Mouse (Mus musculus) cerebellum, adult 11-12 months (tissue): Measurements from ENCODE around the gene Fbxl5.

Experiments
- DNase-seq: peaks from one replicate; pipeline ENCODE4 v3.0.0; 2022

Gene Fbxl5

DNA sequence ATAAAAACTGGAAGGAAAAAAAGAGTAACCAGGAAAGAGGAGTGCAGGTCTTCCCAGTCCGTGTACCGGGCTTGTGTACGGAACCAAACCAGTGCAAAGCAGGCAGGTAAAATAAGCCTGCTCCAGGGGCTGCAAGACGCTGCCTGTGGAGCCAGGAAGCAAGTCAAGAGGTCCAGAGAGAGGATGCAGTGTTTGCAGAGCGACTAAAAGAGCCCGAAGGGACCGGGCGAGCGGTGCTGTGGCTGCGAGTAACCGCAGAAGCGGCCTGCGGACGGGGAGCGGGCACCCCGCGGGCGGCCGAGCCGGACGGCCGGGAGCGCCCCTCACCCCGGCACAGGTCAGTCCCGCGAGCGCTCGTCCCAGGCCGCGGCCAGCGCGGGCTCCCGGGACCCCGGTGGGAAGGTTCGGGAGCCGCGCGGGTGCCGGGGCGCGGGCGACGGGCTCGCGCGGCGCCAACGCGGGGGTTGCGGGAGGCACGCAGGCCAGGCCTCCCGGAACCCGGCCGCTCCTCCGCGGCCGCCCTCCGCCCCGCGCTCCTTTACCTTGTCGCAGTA, 39.9 kb downstream of the Fbxl5 start:
- no peak for DNase-seq

DNA sequence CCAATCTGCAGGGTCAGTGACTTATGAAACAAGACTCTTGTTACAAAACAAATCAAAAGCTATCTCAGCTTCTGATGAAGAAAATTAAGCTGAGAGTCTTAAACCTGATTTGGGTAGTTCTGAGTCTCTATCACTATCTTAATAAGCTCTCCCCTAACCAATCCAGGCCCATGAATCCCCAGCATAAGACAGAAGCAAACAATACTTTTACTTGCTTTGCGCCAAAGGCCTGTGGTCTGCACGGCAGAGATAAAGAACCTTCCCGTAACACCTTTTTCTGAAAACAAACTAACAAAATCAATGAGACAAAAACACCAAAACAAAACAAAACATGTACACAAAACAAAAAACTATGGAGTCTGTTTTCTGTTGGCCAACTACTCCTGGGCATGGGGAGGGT, 42.9 kb downstream of the Fbxl5 start:
- no peak for DNase-seq

DNA sequence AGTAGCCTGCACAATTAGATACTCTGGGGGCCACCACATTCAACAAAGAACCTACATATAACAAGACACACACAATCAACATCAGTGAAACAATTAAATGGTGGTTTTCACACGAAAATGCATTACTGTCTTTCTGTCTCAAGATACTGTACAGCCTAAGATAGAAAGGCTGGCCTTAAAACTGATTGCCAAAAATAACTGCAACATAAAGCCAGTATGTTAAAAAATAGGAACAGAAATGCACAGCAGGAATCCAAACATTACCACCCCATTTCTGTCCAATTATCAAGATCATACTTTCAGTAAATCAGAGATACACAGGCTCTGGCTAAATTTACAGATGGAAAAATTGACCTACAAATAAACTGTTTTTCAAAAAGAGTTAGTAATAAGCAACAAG, 44.4 kb downstream of the Fbxl5 start:
- DNase-seq, result no peak

DNA sequence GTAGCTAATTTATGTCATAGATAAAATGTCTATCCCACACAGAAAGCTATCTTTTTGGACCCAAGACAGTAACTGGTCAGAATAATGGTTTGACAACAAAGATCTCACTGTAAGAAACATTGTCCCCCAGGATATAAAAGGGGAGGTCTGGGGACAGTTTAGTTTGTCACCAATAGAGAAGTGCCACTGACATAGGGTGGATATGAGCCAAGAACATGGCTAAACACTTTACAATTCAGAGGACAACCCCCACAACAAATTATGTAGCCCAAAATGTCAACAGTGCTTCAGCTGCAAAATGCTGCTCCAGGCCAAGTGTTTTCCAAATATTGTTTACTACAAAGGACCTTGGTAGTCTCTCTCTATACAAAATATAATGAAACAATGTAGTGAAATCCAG, 45.0 kb downstream of the Fbxl5 start:
- DNase-seq, result no peak

DNA sequence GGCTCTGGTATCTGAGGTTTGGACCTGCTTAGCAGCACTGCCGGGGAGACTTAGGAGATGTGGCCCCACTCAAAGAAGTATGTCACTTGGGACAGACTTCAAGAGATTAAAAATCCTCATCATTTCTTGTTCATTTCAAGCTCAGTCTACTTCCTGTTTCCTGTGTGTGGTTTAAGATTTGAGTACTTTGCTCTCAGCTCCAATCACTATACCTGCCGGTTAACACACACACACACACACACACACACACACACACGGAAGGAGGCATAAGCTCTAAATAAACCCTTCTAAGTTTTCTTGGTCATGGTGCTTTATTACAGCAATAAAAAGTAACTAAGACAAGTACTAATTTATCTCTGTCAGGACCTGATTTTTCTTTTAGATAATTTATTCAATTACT, 49.9 kb downstream of the Fbxl5 start:
- DNase-seq, result no peak

DNA sequence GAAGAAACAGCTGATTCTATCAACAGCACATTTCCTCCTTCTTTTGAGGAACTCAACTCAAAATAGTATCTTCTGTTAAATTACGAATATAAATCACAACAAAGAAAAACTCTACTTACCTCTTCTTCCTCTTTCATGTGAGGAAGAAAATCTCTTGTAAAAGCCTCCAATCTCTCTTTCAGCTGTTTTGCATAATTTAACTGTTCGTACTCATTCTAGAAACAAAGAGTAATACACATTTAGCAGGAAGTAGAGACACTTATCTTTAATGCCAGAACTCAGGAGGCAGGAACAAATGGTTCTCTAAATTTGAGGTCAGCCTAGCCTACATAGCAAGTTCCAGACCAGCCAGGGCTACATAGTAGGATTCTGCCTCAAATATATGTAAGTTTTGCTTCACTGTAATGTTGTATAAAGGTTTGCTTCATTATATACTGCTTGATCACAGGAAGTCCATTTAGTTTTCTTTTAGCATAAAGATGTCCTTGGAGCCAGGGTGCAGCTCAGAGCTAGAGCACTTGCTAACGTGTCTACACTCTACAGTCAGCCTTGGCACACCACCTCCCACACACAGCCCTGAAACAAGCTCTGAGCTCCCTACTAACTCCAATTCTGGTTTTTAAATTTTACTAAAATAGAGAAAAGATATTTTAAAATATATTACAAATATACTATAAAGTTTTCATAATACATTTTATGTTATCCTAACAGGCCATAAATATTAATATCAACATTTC, 50.7 kb downstream of the Fbxl5 start:
- no peak for DNase-seq

DNA sequence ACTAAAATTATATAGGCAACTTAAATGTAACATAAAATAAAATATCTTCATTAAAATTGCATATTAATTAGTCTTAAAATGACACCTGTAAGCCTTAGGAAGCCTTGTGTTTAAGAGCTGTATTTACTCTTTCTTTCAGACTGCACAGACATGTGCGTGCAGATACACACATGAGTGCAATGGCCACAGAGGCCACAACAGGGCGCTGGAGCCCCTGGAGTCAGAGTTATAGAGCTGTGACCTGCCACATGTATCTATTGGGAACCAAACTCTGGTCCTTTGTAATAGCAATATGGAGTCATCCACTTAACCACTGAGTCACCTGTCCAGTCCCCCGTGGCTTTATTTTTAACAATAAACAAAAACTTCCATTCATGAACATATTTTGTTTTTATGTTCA, 72.3 kb downstream of the Fbxl5 start:
- DNase-seq, result no peak

DNA sequence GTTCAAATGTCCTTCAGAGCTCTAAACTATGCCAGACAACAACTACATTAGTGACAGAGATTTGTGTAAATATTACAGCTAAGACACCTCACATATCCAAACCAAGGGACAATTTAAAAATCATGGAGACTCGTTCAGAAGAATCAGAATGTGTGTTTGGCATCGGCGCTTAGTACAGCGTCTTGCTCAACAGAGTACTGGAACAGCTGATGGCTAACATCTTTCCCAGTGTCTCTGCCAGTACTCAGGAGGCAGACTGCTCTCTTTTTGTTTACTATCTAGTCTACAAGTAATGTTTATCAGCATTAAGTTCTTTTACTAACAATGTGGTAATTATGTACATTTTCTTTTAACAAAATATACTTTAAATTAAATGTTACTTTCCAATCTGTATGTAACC, 73.4 kb downstream of the Fbxl5 start:
- no peak for DNase-seq

DNA sequence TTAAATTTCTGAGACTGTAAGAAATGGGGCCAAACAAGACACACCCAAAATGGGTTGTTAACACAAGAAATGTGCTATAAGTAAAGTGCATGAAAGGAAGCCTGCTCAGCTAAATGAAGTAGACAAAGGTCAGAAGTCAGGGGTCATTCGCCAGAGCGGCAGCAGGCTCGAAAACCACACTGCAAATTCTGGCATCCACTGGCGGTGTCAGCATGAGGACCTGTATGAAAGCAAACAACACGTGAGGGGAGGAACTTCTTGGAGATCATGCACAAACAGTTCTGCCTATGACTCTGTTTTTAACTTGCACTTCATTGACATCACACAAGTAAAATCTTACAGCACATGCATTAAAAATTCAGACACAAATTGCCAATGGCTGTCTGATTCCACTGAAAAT, 76.3 kb downstream of the Fbxl5 start:
- no peak for DNase-seq

DNA sequence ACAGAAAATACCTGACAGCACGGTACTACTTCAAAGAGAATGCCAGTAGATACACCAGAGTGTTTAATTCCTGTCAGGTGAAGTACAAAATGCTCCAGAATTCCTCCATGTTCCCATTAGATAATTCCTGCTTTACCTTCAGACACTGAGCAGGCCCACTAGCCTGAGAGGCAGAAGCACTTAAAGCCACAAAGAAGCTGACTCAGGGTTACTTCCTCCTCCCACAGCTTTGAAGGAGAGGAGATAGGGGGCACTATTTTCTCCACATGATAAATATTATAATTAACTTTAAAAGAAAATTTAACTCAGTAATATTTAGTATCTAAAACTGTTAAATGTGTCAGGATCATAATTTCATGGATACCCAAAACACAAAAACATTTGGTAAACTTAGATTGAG, 77.3 kb downstream of the Fbxl5 start:
- DNase-seq, result no peak

DNA sequence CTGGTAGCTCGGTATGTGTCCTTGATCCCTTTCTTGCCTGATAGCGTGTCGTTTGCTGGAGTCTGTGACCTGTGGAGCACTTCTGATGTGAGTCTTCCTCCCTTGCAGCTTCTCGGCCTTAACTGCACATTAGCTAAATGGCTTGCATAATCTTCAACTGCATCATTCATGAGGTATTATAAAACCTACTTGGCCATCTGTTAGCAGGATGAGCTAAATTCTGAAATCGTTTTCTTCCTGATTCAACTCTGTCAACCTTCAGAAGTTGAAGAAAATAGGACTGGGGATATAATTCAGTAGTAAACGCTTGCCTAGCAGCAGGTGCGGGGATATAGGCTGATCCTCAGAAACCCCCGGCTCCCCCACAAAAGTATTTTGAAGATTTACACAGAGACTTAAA, 89.1 kb downstream of the Fbxl5 start:
- DNase-seq, result no peak

DNA sequence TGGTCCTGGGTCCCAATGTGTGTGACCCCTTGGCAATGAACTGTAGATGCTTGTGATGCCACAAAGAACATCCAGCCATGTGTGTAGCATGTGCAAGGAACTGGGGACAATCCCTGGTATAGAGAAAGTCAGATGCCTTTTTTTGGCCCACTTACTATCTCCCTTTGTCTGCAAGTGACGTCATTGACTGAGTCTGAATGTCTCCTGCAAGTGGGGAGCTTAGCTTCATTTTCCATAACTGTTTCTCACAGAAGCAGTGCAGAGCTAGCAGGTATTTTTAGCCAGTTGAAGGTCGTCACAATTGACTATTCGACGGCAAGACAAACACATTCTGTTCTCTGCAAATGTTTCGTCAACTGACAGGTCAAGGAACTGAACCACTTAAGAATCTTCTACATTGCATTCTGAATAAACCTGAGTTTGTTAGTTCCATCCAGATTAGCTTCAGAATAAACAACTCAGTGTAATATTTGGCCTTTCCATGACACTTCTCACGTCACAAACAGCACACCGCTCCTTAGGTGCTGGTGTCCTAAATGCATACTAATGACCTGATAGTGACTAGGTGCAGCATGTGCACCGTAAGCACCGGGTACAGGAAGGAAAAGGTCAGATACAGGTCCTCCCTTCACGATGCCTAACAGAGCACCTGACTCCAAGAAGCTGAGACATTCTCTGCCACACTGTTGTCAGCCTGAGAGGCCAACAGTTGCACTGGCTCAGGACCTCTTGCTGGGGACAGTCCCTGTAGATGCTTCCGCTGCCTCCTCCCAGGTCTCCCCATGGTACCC, 92.9 kb downstream of the Fbxl5 start:
- DNase-seq, result no peak

DNA sequence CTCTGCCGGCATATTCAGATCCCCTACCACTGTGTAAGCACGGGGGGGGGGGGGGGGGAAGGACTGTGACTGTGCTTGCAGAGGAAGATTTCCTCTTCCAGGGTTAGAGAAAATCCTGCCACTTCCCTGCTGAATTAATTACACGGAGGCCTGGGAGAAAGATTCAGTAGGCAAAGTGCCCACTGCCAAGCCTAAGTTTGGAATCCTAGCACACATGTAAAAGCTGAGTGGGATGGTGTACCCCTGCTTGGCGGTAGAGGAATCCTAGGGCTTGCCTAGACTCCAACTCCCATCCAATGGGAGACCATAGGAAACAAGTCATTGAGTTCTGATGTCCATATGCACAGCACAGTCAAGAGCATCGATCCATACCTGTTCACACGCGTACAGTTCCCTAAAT, 97.6 kb downstream of the Fbxl5 start:
- DNase-seq, result no peak

DNA sequence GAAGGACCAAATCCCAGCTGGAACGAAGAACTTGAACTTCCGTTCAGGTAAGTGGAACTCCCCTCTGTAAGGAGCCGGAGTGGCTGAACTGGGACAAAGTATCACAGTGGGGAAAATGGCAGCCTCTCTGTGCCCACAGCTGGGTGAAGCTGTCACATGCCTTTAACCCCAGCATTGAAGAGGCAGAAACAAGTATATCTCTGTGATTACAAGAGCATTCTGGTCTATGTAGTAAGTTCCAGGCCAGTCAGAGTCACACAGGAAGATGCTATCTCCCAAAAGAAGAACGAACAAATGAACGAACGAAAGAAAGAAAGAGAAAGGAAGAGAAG, 99.0 kb downstream of the Fbxl5 start:
- DNase-seq, result no peak

DNA sequence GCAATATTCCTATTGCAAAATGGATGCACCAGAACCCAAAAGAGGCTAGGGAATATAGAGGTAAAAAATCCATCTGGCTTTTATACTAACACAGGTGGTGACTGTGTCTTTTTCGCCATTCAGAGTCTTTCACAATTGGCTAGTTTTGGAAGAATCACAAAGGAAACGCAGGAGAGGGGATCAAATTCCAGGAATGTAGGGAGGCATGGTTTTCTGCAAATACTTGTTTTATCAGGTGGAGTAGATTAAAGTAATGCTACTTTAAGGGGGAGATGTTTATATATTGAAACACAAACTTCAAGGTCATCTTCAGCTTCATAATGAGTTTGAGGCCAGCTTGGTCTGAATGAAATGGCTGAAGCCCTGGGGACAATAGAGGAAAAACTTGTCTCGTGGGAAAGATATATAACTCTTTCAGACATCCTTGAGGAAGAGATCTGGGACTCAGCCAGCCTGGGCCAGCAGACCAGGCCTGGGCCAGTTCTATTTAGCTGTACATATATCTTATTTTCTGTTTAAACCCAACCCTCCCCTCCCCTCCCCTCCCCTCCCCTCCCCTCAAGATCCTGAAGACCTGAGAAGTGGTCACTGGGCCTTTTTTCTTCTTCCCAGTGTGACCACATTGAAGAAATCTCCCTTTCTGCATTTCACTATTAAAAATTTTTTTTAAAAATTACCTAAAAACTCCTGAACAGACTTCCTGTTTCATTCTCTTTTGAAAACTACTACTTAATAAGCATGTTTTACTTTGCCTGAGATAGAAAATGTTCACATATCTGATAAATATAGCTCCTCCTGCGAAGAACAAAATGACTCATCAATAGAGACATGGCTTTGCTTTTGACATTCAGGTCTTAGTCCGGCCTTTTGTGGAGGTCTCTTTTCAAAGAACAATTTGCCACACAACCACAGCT, 99.6 kb downstream of the Fbxl5 start:
- DNase-seq, result no peak

DNA sequence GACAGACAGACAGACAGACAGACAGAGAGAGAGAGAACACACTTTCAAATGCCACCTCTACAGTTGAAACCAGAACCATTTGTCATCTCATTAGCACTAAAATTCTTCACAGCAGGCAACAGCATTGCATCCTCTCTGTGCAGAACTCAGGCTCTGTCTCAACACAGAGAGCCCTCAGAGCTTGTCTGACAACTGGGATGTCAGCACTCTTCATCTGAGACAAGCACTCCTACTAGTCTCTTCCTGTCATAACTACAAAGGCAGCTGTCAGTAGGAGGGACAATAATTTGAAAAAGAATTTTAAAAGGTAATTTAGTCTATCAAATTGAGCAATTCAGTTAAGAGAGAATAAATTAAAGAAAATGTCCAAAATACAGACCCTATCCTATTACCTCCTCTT, 122.2 kb downstream of the Fbxl5 start:
- DNase-seq, result no peak

DNA sequence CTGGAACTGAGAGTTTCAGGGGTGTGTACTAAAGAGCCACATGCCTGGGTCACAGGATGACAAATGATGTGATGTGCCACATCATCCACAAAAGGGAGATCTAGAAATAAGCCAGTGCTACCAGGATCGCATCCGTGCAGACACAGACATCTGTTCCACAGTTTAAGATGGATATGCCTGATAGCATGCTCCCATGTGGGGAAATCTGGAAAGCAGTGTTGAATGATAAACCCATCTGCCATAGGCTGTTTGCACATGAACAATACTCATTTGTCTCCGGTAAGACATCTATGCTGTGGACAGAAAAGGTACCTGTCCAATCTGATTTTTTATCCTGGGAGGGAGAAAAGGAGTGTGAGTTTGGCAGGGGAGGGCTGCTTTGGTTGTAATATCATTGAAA, 124.3 kb downstream of the Fbxl5 start:
- DNase-seq, result no peak
